Mouse (Mus musculus): ENCODE measurements around the gene Shmt1.
A peak's percentile ranks its signal among the peaks of the same experiment; 100 is the strongest.

Gene Shmt1

DNA sequence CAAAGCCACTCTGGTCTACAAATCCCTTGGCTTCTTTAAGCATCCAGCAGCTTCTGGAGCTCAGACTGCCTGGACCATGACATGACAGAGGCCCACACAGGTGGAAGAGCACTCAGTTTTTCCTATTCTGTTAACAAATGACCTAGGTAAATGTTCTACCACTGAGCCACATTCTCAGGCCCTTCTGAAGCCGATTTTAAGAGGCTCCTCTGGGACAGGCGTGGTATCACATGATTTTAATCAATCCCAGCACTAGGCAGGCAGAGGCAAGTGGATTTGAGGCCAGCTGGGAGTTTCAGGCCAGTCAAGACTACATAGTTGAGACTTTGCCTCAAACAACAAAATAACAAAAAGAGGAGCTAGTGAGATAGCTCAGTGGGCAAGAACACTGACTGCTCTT is 21.0 kb downstream of the Shmt1 start:
- DNase-seq = no peak

DNA sequence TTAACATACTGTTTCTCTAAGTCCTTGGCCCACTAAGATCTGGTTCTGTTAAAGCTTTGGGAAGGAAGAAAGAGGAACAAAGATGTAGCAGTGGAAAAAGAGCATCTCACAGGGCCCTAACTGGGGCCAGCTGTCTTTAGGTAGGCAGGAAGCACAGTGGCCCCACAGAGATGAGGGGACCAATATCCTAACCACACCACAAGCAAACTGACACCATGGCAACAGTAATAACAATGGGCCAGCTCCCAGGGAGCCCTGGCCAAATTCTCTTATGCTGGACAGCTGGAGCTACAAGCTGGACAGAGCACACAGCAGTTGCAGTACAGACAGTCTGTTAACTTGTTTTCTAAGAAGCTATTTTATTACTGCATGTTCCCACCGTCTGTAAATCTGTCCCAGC is 23.9 kb downstream of the Shmt1 start:
- DNase-seq = no peak

- no peak for DNase-seq
These were observed 27.2 kb downstream of the Shmt1 start for GRCm38 (mm10) chr11:60784179-60784922.

GRCm38 (mm10) chr11:60779673-60780189 is 31.8 kb downstream of the Shmt1 start:
- no peak for DNase-seq

- DNase-seq = no peak
These were observed 33.6 kb downstream of the Shmt1 start for GRCm38 (mm10) chr11:60777801-60778370.

DNA sequence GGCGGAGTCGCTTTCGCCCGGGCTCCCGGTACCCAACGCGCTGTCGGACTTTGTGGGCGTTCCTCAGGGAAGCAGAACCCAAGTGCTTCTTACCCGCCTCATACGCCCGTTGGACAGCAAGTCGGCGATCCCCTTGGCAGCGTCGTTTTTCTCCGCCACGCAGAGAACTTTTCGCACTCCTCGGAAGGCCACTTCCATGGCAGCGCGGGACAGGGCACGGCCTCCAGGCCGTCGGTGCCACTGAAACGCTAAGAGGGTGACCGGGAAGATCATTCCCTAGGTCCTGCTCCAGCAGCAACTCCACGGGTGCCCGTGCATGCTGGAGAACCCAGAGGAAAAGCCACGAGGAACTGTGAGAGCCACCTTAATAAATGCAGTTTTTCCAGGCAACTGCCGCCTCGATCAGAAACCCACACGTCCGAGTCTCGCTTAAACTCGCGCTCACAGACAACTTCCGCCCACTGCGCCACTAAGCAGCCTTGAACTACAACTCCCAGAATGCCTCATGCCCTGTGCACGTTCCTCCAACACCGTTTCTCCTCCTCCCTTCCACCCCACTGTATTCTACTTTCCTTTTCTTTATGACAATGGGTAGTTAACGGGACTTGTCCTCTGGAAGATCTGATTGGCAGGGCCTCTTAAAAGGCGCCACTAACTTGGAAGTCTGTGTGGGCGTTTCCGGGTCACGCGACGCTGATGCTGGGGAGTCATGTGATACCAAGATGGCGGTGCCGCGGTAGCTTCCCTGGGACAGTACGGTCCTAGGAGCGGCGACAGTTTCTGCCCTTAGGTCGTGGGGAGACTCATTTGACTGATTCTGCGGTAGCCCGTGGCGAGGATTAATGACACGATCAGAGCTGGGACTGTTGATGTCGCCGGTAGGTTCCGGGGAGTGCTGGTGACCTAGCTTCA is 34.4 kb downstream of the Shmt1 start, which contains the start of the genes Top3a and Smcr8:
Top3a (minus strand) TSS at position 537 of the 912 bp plus-strand sequence.
Smcr8 (plus strand) TSS at position 696 of the 912 bp plus-strand sequence.
- DNase-seq = peak; percentile 83

- no peak for DNase-seq
These were observed 35.2 kb downstream of the Shmt1 start for GRCm38 (mm10) chr11:60776107-60776828.

DNA sequence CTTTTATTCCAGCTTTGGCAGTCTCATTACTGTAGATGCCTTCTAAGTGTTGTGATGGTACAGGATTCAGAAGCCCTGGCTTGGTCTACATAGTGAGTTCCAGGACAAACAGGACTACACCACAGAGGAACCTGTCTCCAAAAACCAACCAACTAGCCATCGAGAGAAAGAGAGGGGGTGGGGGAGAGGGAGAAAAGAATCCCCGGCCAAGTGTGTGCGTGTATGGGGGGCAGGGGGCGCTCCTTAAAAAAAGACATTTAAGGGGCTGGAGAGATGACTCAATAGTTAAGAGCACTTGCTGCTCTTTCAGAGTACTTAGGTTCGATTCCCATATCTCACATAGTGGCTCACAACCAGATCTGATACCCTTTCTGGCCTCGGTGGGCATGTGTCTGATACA is 35.9 kb downstream of the Shmt1 start:
- DNase-seq = no peak

DNA sequence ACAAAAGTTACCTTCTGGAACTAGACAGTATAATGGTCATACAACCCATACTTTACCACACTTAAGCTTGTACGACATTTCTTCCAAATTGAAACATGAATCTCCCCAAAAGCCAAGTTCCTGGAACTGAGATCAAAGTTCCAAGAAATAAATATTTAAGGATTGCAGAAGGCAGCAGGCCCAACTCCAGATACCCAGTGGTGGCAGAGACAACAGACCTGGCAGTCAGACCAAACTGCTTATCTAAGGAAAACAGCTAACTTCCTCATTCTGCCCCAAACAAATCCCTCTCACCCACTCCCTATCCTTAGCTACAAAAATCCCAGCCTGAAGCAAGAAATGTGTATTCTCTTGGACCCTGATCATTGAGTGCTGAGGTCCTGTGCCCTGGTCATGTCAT is 36.7 kb downstream of the Shmt1 start:
- no peak for DNase-seq

DNA sequence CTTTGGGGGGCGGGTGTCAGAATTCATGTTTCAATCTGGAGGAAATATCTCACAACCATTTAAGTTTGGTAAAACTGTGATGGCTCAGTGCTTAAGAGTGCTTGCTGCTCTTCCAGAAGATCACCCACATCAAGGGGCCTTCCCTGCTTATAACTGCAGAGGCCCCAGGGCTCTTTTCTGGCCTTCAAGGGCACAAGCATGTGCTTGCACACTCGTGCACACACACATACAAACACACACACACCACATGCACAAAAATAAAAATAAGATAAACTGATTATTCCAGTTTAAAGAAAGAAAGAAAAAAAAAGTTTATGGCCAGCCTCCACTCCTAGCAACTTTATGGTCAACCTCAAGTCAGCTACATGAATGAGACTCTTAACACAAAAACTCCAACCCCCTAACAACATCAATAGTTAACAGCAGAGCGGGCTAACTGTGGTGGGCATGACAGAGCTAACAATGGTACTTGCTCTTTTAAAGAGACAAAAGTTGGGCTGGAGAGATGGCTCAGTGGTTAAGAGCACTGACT is 37.3 kb downstream of the Shmt1 start:
- no peak for DNase-seq

DNA sequence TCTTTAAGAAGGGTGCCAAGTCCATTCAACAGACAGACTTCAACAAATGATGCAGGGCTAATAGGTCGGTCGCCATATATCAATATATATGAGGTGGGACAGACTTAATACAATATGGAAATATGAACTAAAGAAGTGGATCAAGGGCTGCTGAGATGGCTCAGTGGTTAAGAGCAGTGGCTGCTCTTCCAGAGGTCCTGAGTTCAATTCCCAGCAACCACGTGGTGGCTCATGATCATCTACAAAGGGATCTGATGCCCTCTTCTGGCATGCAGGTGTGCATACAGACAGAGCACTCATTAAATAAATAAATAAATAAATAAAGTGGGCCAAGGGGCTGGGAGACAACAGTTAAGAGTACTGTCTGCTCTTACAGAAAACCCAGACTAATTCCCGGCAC is 39.4 kb downstream of the Shmt1 start:
- no peak for DNase-seq

DNA sequence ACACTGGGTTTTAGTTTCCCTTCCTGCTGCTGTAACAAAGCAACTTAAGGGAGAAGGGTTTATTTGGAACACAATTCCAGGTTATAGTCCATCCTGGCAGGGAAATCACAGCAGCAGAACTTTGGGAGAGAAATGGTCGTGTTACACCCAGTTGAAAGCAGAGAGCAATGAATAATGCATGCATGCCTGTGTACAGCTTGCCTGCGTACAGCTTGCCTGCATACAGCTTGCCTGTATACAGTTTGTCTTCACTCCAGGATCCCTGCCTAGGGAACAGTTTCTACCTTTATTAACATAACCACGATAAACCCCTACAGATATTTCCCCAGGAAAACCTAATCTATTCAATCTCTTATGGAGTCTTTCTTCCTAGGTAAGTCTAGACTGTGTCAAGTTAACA is 40.7 kb downstream of the Shmt1 start:
- DNase-seq = no peak

DNA sequence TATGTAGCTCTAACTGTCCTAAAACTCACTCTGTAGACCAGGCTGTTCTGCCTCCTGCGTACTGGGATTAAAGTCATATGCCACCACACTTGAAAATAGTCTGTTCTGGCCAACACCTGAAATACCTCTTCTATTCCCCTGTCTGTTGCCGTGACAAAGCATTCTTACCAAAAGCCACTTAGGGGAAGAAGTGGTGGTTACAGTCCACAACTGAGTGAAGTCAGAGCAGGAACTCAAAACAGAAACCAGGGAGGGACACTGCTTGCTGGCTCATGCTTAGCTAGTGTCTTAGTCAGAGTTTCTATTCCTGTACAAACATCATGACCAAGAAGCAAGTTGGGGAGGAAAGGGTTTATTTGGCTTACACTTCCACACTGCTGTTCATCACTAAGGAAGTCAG is 42.2 kb downstream of the Shmt1 start:
- no peak for DNase-seq

- DNase-seq = no peak
These were observed 44.5 kb downstream of the Shmt1 start for GRCm38 (mm10) chr11:60766969-60767368.

GRCm38 (mm10) chr11:60761681-60762080 is 49.8 kb downstream of the Shmt1 start:
- no peak for DNase-seq

DNA sequence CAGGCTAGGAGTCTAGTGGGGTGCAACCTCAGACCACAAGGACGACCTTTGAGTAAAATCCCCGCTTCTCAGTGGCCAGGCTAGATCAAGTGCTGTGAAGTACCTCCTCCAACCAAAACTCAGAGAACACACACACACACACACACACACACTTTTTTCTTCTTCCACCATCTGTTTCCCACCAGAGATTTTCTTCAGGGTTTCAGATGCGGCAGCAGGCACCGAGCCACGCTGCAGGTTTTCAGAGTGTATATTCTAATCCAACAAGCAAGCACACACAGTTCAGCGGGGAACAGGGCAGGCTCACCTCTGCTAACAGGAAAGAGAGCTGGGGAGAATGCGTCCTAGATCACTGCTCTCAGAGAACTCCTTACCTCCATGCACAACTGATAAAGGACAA is 55.9 kb downstream of the Shmt1 start:
- DNase-seq = no peak

- no peak for DNase-seq
These were observed 71.2 kb downstream of the Shmt1 start for GRCm38 (mm10) chr11:60740321-60740720.

Data from thymus, postnatal 14 days (tissue).